Mouse (Mus musculus): Measurements from ENCODE around the gene Tmem260.
"Not testable (repeated sequence)": the region's sequence is repeated elsewhere in the genome, so short reads cannot be mapped to it uniquely, and the experiment has no call there.

Gene Tmem260

GRCm38 (mm10) chr14:48445984-48446683 lies at the start of gene Tmem260:
Gene Tmem260 (plus strand): TSS chr14:48446124.
- DNase-seq (ENCODE audit: low spot score): peak; percentile 96

- DNase-seq (ENCODE audit: low spot score): no peak
Measured at GRCm38 (mm10) chr14:48406086-48406485, 39.8 kb upstream of the Tmem260 start.

- DNase-seq (ENCODE audit: low spot score): no peak
Measured at GRCm38 (mm10) chr14:48417064-48417463, 28.9 kb upstream of the Tmem260 start.

- DNase-seq (ENCODE audit: low spot score): no peak
Measured at GRCm38 (mm10) chr14:48418264-48418663, 27.7 kb upstream of the Tmem260 start.

GRCm38 (mm10) chr14:48418672-48419071 lies 27.3 kb upstream of the Tmem260 start:
- DNase-seq (ENCODE audit: low spot score): no peak

- DNase-seq (ENCODE audit: low spot score): no peak
Measured at GRCm38 (mm10) chr14:48421476-48421875, 24.4 kb upstream of the Tmem260 start.

GRCm38 (mm10) chr14:48421996-48422395 lies 23.9 kb upstream of the Tmem260 start:
- peak; percentile 50 for DNase-seq (ENCODE audit: low spot score)

GRCm38 (mm10) chr14:48422436-48422835 lies 23.5 kb upstream of the Tmem260 start:
- DNase-seq (ENCODE audit: low spot score): no peak

- DNase-seq (ENCODE audit: low spot score): no peak
Measured at GRCm38 (mm10) chr14:48422901-48423300, 23.0 kb upstream of the Tmem260 start.

- no peak for DNase-seq (ENCODE audit: low spot score)
Measured at GRCm38 (mm10) chr14:48431978-48432377, 13.9 kb upstream of the Tmem260 start.

GRCm38 (mm10) chr14:48443796-48444195 lies 2.1 kb upstream of the Tmem260 start:
- DNase-seq (ENCODE audit: low spot score): no peak

- no peak for DNase-seq (ENCODE audit: low spot score)
Measured at GRCm38 (mm10) chr14:48451966-48452407, 6.1 kb downstream of the Tmem260 start.

GRCm38 (mm10) chr14:48453411-48453810 lies 7.5 kb downstream of the Tmem260 start:
- DNase-seq (ENCODE audit: low spot score): no peak

GRCm38 (mm10) chr14:48456305-48457092 lies 10.6 kb downstream of the Tmem260 start:
- peak; percentile 69 for DNase-seq (ENCODE audit: low spot score)

- no peak for DNase-seq (ENCODE audit: low spot score)
Measured at GRCm38 (mm10) chr14:48457288-48457938, 11.5 kb downstream of the Tmem260 start.

GRCm38 (mm10) chr14:48458901-48459300 lies 13.0 kb downstream of the Tmem260 start:
- DNase-seq (ENCODE audit: low spot score): no peak

- no peak for DNase-seq (ENCODE audit: low spot score)
Measured at GRCm38 (mm10) chr14:48468339-48468738, 22.4 kb downstream of the Tmem260 start.

GRCm38 (mm10) chr14:48470742-48471487 lies 25.0 kb downstream of the Tmem260 start:
- no peak for DNase-seq (ENCODE audit: low spot score)

- DNase-seq (ENCODE audit: low spot score): no peak
Measured at GRCm38 (mm10) chr14:48472179-48472578, 26.3 kb downstream of the Tmem260 start.

- no peak for DNase-seq (ENCODE audit: low spot score)
Measured at GRCm38 (mm10) chr14:48475370-48475769, 29.4 kb downstream of the Tmem260 start.

GRCm38 (mm10) chr14:48475834-48476233 lies 29.9 kb downstream of the Tmem260 start:
- not testable (repeated sequence) for DNase-seq (ENCODE audit: low spot score)

- DNase-seq (ENCODE audit: low spot score): no peak
Measured at GRCm38 (mm10) chr14:48476278-48476677, 30.4 kb downstream of the Tmem260 start.
